Mouse (Mus musculus) lung, embryonic 16.5 days (tissue): ENCODE measurements around the gene Tas2r126. TPM values are rescaled to one million over a fixed set of nuclear protein-coding genes. Genes with fewer than 3 reads are reported as not detected.
A peak's percentile ranks its signal among the peaks of the same experiment; 100 is the strongest.

Experiments
- ATAC-seq: fragments of 200-750 bp; cut with Nextera tagmentation; 2 replicates; pipeline ENCODE4 v1.8.0; 2017; ENCODE audit warnings: low read depth, mild to moderate bottlenecking, moderate library complexity
- H3K27ac ChIP-seq: fragments of 300-500 bp; sonication (generic); 2 replicates; pipeline ENCODE4 v1.5.1; 2014; ENCODE audit warnings: mild to moderate bottlenecking, control low read depth, low read length
- H3K27me3 ChIP-seq: fragments of 300-500 bp; sonication (generic); 2 replicates; pipeline ENCODE4 v1.6.1; 2014; ENCODE audit warnings: low read depth, low read length, mixed read lengths; ENCODE audit not compliant: control insufficient read depth, insufficient read depth
- H3K36me3 ChIP-seq: fragments of 300-500 bp; sonication (generic); 2 replicates; pipeline ENCODE4 v1.6.1; 2014; ENCODE audit warnings: low read length; ENCODE audit not compliant: control insufficient read depth, insufficient read depth
- H3K4me1 ChIP-seq: fragments of 300-500 bp; sonication (generic); replicated peaks from 2 replicates; pipeline ENCODE4 v1.6.1; 2014; ENCODE audit warnings: low read length, mixed read lengths; ENCODE audit not compliant: control insufficient read depth, insufficient read depth
- H3K4me2 ChIP-seq: fragments of 300-500 bp; sonication (generic); 2 replicates; pipeline ENCODE4 v1.6.1; 2014; ENCODE audit warnings: low read depth, low read length, control low read depth
- H3K4me3 ChIP-seq: fragments of 300-500 bp; sonication (generic); 2 replicates; pipeline ENCODE4 v1.5.1; 2014; ENCODE audit warnings: mild to moderate bottlenecking, low read length, control low read depth
- H3K9ac ChIP-seq: fragments of 300-500 bp; sonication (generic); 2 replicates; pipeline ENCODE4 v1.6.1; 2014; ENCODE audit warnings: low read length, control low read depth
- H3K9me3 ChIP-seq: fragments of 300-500 bp; sonication (generic); 2 replicates; pipeline ENCODE4 v1.6.1; 2016; ENCODE audit warnings: low read length; ENCODE audit not compliant: control insufficient read depth
- WGBS: fragments of 180-500 bp; shearing (Covaris S2); extraction: QIAGEN DNeasy Blood & Tissue Kit; methylation state at CpG from one replicate; pipeline ENCODE4 v1.1.7; 2014; 5-methylcytosine and 5-hydroxymethylcytosine counted together
- polyA plus RNA-seq: library from polyadenylated mRNA; unstranded; fragments of >200 nt; fragmentation: Nextera tagmentation; extraction: Ambion mirVana; gene quantifications from 2 replicates; pipeline ENCODE4 v1.2.1, GENCODE M21; 2015

Gene Tas2r126
- not detected in 2 replicates for polyA plus RNA-seq

DNA sequence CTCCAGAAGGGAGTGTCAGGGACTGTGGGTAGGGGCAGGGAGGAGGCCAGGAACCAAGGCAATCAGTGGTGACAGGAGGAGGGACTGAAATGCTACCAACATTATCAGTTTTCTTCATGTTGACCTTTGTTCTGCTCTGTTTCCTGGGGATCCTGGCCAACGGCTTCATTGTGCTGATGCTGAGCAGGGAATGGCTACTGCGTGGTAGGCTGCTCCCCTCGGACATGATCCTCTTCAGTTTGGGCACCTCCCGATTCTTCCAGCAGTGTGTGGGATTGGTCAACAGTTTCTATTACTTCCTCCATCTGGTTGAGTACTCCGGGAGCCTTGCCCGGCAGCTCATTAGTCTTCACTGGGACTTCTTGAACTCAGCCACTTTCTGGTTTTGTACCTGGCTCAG is at the start of gene Tas2r126:
Tas2r126 (plus strand) TSS at position 90 of the 400 bp plus-strand sequence.
- Histone ChIP-seq H3K4me1 (no peaks in the 10 kb centered on the region), H3K9me3 (no peaks in the 10 kb centered on the region), H3K27ac (no peak within 1 kb of the TSS), H3K27me3 (no peaks in the 10 kb centered on the region), H3K4me2 (no peak within 1 kb of the TSS), H3K36me3 (no peaks in the 10 kb centered on the region), H3K4me3 (no peak within 1 kb of the TSS), H3K9ac (no peak within 1 kb of the TSS)
- 68% methylated on average over 6 of the region's 6 CpGs for WGBS
- no peak for ATAC-seq

DNA sequence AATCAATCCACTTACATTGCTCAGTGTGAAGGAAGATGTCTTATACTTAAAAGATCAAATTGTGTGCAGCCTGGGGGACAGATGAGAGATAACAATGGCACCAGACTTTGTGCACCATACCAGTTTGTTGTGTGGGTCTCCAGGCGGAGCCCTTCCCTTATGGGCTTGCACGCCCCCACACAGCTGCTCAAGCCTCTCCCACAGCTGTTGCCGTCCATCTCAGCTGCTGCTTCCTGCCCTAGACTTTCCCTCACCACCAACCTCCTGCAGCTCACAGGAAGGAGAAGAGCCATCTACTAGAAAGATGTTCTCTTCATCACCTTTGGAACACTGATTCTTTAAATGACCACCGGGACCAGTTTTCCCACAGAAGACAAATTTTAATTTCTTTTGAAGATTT is 48.7 kb upstream of the Tas2r126 start:
- no peak overlapping the region for H3K27ac ChIP-seq
- WGBS: 67% methylated on average over 4 of the region's 4 CpGs
- no peak overlapping the region for H3K4me3 ChIP-seq
- H3K4me2 ChIP-seq: no peak overlapping the region
- H3K36me3 ChIP-seq: no peaks in the 10 kb centered on the region
- H3K9me3 ChIP-seq: no peaks in the 10 kb centered on the region
- ATAC-seq: no peak
- peaks cover 13% of the 10 kb centered on the region for H3K4me1 ChIP-seq
- H3K27me3 ChIP-seq: no peaks in the 10 kb centered on the region
- H3K9ac ChIP-seq: no peak overlapping the region

DNA sequence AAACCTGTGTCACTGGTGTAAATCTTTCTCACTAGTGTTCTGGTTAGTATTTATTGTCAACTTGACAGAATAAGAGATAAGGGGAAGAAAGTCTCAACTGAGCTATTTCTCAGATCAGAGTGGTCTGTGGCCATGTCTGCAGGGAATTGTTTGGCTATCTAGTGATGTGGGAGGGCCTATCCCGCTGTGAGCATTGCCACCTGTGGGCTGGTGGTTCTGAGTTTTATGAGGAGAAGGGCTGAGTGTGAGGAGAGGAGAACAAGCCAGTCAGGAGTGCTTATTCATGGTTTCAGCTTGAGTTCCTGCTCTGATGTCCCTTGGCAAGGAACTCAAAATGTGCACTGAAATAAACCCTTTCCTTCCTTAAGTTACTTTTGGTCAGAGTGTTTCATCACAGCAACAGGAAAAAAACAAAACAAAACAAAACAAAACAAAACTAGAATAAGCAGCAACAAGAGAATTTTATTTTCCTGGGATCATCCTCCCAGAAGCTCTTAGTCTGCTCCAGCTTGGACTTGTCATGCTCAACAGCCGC is 42.5 kb upstream of the Tas2r126 start:
- H3K4me3 ChIP-seq: no peak overlapping the region
- H3K4me1 ChIP-seq: peaks cover 7% of the 10 kb centered on the region; the same call in 1 of the 2 replicates
- peak; percentile 53 for ATAC-seq
- H3K9ac ChIP-seq: no peak overlapping the region
- no peaks in the 10 kb centered on the region for H3K36me3 ChIP-seq
- no peak overlapping the region for H3K4me2 ChIP-seq
- H3K27ac ChIP-seq: peak overlapping the region; percentile 61
- H3K27me3 ChIP-seq: no peaks in the 10 kb centered on the region
- 18% methylated on average over 2 of the region's 2 CpGs for WGBS
- no peaks in the 10 kb centered on the region for H3K9me3 ChIP-seq

DNA sequence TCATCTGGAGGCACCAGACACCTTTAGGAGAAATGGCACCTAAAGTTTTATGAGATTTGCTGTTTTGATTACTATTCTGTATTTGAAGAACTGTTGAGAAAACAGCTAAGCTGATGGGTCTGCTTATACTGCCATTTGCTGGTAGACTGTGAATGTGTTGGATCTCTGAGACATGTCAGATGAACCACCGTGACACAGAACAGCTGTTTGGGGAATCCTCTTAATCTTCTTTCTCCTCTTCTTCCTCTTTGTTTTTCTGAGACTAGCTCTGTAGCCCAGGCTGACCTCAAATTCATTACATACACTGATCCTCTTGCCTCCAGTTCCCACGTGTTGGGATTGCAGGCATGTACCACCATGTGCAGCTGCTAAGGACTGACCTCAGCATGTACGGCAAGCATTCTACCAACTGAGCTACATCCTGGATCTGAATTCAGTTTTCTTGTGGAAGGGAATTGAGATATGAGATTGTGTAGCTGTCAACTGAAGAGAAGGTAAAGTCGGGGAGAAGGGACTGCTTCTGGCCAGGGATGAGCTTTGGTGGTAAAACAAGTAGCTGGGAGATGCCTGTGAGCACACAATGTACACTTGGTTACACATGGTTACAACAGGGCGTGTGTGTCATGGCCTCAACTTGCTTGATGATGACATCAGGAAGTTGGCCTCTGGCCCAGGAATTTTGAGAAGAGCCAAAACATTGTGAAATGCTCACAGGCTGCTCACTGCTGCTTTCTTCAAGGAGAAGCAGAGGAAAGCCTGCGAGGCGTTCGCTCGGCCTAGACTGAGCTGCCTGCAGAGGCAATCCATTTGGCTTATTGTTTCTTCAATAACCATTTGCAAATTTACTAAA is 38.1 kb upstream of the Tas2r126 start:
- Histone ChIP-seq H3K36me3 (no peaks in the 10 kb centered on the region), H3K27me3 (no peaks in the 10 kb centered on the region), H3K4me1 (peaks cover 13% of the 10 kb centered on the region; the same call in 1 of the 2 replicates), H3K4me3 (no peak overlapping the region), H3K4me2 (no peak overlapping the region), H3K9me3 (no peaks in the 10 kb centered on the region), H3K27ac (peak overlapping the region; percentile 93), H3K9ac (no peak overlapping the region)
- WGBS: 25% methylated on average over 9 of the region's 9 CpGs
- ATAC-seq: peak; percentile 94

DNA sequence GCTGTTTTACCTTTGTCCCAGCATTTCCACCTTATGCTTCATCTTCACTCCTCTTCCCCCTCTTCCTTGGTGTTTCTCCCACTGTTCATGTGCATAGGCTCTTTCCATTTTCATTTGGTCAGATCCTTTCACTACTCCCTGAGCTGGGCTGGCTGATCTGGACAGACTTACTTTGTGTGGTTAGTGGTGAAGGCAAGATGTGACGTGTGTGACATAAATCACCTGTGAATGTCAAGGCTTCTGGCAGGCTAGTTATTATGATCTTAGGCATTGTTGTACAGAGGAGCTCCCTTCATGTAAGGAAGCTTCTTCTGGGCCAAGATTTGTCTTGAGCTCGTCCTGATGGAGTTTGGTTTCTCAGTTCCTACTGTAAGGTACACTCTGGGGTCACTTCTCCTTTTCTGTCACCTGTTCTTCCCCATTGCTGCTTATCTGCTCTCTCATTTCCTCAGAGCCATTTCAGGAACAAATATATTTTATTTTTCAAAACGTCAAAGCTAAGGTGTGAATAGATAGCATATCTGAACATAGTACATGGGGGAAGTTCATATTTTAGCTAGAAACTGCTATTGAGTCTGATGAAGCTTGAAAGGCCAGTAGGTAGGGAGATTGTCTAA is 37.2 kb upstream of the Tas2r126 start:
- H3K9ac ChIP-seq: no peak overlapping the region
- H3K4me2 ChIP-seq: no peak overlapping the region
- peak overlapping the region; percentile 55 for H3K27ac ChIP-seq
- no peaks in the 10 kb centered on the region for H3K9me3 ChIP-seq
- WGBS: 49% methylated on average over 3 of the region's 3 CpGs
- H3K36me3 ChIP-seq: no peaks in the 10 kb centered on the region
- peak; percentile 24; the same call in 1 of the 2 replicates for ATAC-seq
- H3K27me3 ChIP-seq: no peaks in the 10 kb centered on the region
- H3K4me1 ChIP-seq: peaks cover 11% of the 10 kb centered on the region; the same call in 1 of the 2 replicates
- H3K4me3 ChIP-seq: no peak overlapping the region

DNA sequence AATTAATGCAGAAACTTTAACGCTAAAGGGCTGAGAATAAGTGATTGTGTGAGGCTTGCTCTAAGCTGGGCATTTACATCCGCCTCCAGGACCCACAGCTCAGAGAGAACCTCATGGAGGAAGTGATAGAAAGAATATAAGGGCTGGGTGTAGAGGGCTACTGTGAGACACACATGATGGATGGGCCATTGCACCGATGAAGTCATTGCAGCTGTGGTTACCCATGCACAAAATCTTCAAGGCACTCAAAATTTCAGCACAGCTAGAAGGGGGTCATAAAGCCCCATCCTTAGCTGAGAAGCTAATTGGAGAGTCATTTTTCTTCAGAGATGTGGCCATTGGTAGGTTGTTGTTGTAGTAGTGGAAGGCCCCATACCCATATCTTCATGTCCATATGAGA is 36.0 kb upstream of the Tas2r126 start:
- Histone ChIP-seq H3K4me3 (no peak overlapping the region), H3K9me3 (no peaks in the 10 kb centered on the region), H3K4me1 (peaks cover 11% of the 10 kb centered on the region; the same call in 1 of the 2 replicates), H3K27me3 (no peaks in the 10 kb centered on the region), H3K36me3 (no peaks in the 10 kb centered on the region), H3K4me2 (no peak overlapping the region), H3K9ac (no peak overlapping the region), H3K27ac (no peak overlapping the region)
- ATAC-seq: no peak
- 81% methylated on average over 3 of the region's 3 CpGs for WGBS

DNA sequence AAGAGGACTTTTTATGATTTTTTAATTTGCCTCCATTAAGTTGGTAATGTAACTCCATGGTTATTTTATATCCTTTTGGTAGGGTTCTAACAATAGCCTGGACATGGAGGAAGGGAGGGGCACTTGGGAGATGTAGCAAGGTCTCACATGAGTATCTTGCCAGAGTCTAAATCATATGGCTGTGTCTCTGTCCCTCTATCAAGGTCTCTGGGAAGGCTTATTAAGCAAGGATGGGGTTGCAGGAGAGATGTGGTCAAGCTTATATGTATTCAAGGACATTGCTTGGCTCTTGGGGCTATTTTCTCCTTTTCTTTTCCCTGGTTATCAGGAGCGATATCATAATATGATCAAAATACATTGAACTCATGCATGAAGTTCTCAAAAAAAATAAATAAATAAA is 35.3 kb upstream of the Tas2r126 start:
- Histone ChIP-seq H3K4me2 (no peak overlapping the region), H3K4me3 (no peak overlapping the region), H3K4me1 (peaks cover 11% of the 10 kb centered on the region; the same call in 1 of the 2 replicates), H3K9ac (no peak overlapping the region), H3K9me3 (no peaks in the 10 kb centered on the region), H3K27me3 (no peaks in the 10 kb centered on the region), H3K36me3 (no peaks in the 10 kb centered on the region), H3K27ac (no peak overlapping the region)
- WGBS: 95% methylated on average over 1 of the region's 1 CpGs
- no peak for ATAC-seq

DNA sequence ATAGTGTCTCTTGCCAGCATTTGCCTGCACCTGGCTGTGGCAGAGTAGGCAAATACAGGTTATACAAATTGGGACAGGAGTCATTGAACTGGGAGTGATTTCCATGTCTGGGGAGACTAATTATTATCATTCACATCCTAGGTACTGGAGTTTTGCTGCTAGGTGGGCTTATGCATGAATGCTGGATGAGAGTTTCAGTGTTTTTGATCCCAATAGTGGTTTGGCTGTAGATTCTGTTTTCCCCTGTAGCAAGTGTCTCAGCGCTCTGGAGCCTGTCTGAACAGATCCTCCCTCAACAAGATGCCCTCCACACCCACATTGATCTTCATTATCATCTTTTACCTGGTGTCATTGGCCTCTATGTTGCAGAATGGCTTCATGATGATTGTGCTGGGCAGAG is 34.4 kb upstream of the Tas2r126 start, which contains the start of gene Tas2r143:
Tas2r143 (plus strand) TSS at position 301 of the 400 bp plus-strand sequence.
- ATAC-seq: no peak
- 83% methylated on average over 1 of the region's 1 CpGs for WGBS
- H3K36me3 ChIP-seq: no peaks in the 10 kb centered on the region

DNA sequence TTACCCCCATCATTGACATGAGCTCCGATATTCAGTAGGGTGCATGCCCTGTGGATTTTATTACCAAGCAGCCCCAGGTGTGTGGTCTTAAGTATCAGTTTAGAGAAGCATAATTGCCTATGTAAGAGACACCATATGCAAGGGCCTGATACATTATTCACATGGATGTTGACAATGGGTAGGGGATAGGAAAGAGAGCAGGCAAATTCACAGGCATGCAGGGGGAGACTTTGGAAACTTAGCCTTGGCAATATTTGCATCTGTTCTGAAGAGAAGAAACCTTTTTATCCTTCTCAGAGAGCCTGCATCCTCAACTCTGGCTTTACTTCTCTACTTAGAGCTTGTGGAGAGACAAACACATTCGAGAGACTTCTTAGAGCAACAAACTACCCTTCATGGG is 29.2 kb upstream of the Tas2r126 start, which contains the start of gene Tas2r135:
Tas2r135 (plus strand) TSS at position 301 of the 400 bp plus-strand sequence.
- Histone ChIP-seq H3K9me3 (no peaks in the 10 kb centered on the region), H3K4me1 (no peaks in the 10 kb centered on the region), H3K27me3 (no peaks in the 10 kb centered on the region), H3K36me3 (no peaks in the 10 kb centered on the region), H3K4me3 (no peak within 1 kb of the TSS), H3K27ac (no peak within 1 kb of the TSS), H3K9ac (no peak within 1 kb of the TSS), H3K4me2 (no peak within 1 kb of the TSS)
- 58% methylated on average over 2 of the region's 2 CpGs for WGBS
- ATAC-seq: no peak

More for the DNA sequence above, 34.4 kb upstream of the Tas2r126 start, which contains the start of gene Tas2r143:
- Histone ChIP-seq H3K4me2 (no peak within 1 kb of the TSS), H3K27me3 (no peaks in the 10 kb centered on the region), H3K9ac (no peak within 1 kb of the TSS), H3K9me3 (no peaks in the 10 kb centered on the region), H3K4me1 (peaks cover 11% of the 10 kb centered on the region; the same call in 1 of the 2 replicates), H3K27ac (no peak within 1 kb of the TSS), H3K4me3 (no peak within 1 kb of the TSS)
